Mouse (Mus musculus) liver, embryonic 11.5 days (tissue): ENCODE measurements around the gene Slc22a16. TPM values are rescaled to one million over a fixed set of nuclear protein-coding genes. Genes with fewer than 3 reads are reported as not detected.

Experiments
- ATAC-seq: fragments of 200-750 bp; cut with Nextera tagmentation; replicated peaks from 2 replicates; pipeline ENCODE4 v1.8.0; 2017; ENCODE audit warnings: moderate number of reproducible peaks, mild to moderate bottlenecking, moderate TSS enrichment, moderate library complexity; ENCODE audit not compliant: low FRiP score
- DNase-seq: peaks from one replicate; pipeline ENCODE4 v3.0.0-alpha.2; 2017; ENCODE audit warnings: low spot score
- H3K27ac ChIP-seq: fragments of 300-500 bp; sonication (generic); 2 replicates; pipeline ENCODE4 v1.5.1; 2014; ENCODE audit warnings: mild to moderate bottlenecking, low read depth, low read length, control low read depth
- H3K27me3 ChIP-seq: fragments of 300-500 bp; sonication (generic); replicated peaks from 2 replicates; pipeline ENCODE4 v1.6.1; 2014; ENCODE audit warnings: low read length, mixed read lengths; ENCODE audit not compliant: control insufficient read depth, insufficient read depth
- H3K36me3 ChIP-seq: fragments of 300-500 bp; sonication (generic); 2 replicates; pipeline ENCODE4 v1.6.1; 2014; ENCODE audit warnings: mild to moderate bottlenecking, low read length, moderate library complexity, mixed read lengths; ENCODE audit not compliant: control insufficient read depth, insufficient read depth
- H3K4me1 ChIP-seq: fragments of 300-500 bp; sonication (generic); replicated peaks from 2 replicates; pipeline ENCODE4 v1.6.1; 2014; ENCODE audit warnings: low read length, mixed read lengths; ENCODE audit not compliant: control insufficient read depth, insufficient read depth
- H3K4me2 ChIP-seq: fragments of 300-500 bp; sonication (generic); 2 replicates; pipeline ENCODE4 v1.6.1; 2014; ENCODE audit warnings: mild to moderate bottlenecking, control low read depth, moderate library complexity
- H3K4me3 ChIP-seq: fragments of 300-500 bp; sonication (generic); 2 replicates; pipeline ENCODE4 v1.5.1; 2014; ENCODE audit warnings: low read depth, low read length, control low read depth
- H3K9ac ChIP-seq: fragments of 300-500 bp; sonication (generic); 2 replicates; pipeline ENCODE4 v1.6.1; 2014; ENCODE audit warnings: low read depth, low read length, control low read depth
- H3K9me3 ChIP-seq: fragments of 300-500 bp; sonication (generic); 2 replicates; pipeline ENCODE4 v1.6.1; 2016; ENCODE audit warnings: low read length, inconsistent platforms, mixed read lengths; ENCODE audit not compliant: control insufficient read depth
- WGBS: fragments of 180-500 bp; shearing (Covaris S2); extraction: QIAGEN DNeasy Blood & Tissue Kit; methylation state at CpG from one replicate; pipeline ENCODE4 v1.1.7; 2014; 5-methylcytosine and 5-hydroxymethylcytosine counted together
- polyA plus RNA-seq: library from polyadenylated mRNA; unstranded; fragments of >200 nt; fragmentation: Nextera tagmentation; extraction: Ambion mirVana; gene quantifications from 2 replicates; pipeline ENCODE4 v1.2.1, GENCODE M21; 2014

The Slc22a16 gene
- polyA plus RNA-seq, 1 experiment from 2014 or later: not detected

- no peak overlapping the region for H3K9ac ChIP-seq
- no peak overlapping the region for H3K4me2 ChIP-seq
- DNase-seq: no peak
- no peaks in the 10 kb centered on the region for H3K4me1 ChIP-seq
- no peak overlapping the region for H3K4me3 ChIP-seq
- no peak overlapping the region for H3K27ac ChIP-seq
- no peaks in the 10 kb centered on the region for H3K36me3 ChIP-seq
- H3K27me3 ChIP-seq: no peaks in the 10 kb centered on the region
- no peak for ATAC-seq
- WGBS: 60% methylated on average over 7 of the region's 7 CpGs
- no peaks in the 10 kb centered on the region for H3K9me3 ChIP-seq
Measured at GRCm38 (mm10) chr10:40575912-40576634, 5.9 kb downstream of the Slc22a16 start.

GRCm38 (mm10) chr10:40583584-40584255 lies 13.6 kb downstream of the Slc22a16 start:
- ATAC-seq: no peak
- 71% methylated on average over 8 of the region's 8 CpGs for WGBS
- Histone ChIP-seq H3K4me2 (no peak overlapping the region), H3K36me3 (no peaks in the 10 kb centered on the region), H3K27ac (no peak overlapping the region), H3K4me1 (no peaks in the 10 kb centered on the region), H3K27me3 (no peaks in the 10 kb centered on the region), H3K9me3 (no peaks in the 10 kb centered on the region), H3K4me3 (no peak overlapping the region), H3K9ac (no peak overlapping the region)
- no peak for DNase-seq

GRCm38 (mm10) chr10:40592186-40592585 lies 22.1 kb downstream of the Slc22a16 start:
- WGBS: 73% methylated on average over 7 of the region's 7 CpGs
- ATAC-seq (no peak), DNase-seq (no peak)
- no peak overlapping the region for H3K9ac ChIP-seq
- H3K27me3 ChIP-seq: no peaks in the 10 kb centered on the region
- no peaks in the 10 kb centered on the region for H3K36me3 ChIP-seq
- no peak overlapping the region for H3K4me2 ChIP-seq
- no peak overlapping the region for H3K4me3 ChIP-seq
- no peaks in the 10 kb centered on the region for H3K9me3 ChIP-seq
- H3K27ac ChIP-seq: no peak overlapping the region
- H3K4me1 ChIP-seq: no peaks in the 10 kb centered on the region

GRCm38 (mm10) chr10:40597177-40597576 lies 27.0 kb downstream of the Slc22a16 start:
- Histone ChIP-seq H3K4me1 (no peaks in the 10 kb centered on the region), H3K9ac (no peak overlapping the region), H3K4me3 (no peak overlapping the region), H3K9me3 (no peaks in the 10 kb centered on the region), H3K27ac (no peak overlapping the region), H3K27me3 (no peaks in the 10 kb centered on the region), H3K4me2 (no peak overlapping the region), H3K36me3 (no peaks in the 10 kb centered on the region)
- DNase-seq (no peak), ATAC-seq (no peak)
- WGBS: 81% methylated on average over 3 of the region's 3 CpGs

GRCm38 (mm10) chr10:40604706-40605394 lies 34.7 kb downstream of the Slc22a16 start:
- H3K4me3 ChIP-seq: no peak overlapping the region
- H3K27me3 ChIP-seq: no peaks in the 10 kb centered on the region
- no peaks in the 10 kb centered on the region for H3K36me3 ChIP-seq
- DNase-seq (no peak), ATAC-seq (no peak)
- H3K4me2 ChIP-seq: no peak overlapping the region
- no peaks in the 10 kb centered on the region for H3K4me1 ChIP-seq
- no peak overlapping the region for H3K27ac ChIP-seq
- no peaks in the 10 kb centered on the region for H3K9me3 ChIP-seq
- H3K9ac ChIP-seq: no peak overlapping the region
- WGBS: 61% methylated on average over 6 of the region's 6 CpGs

GRCm38 (mm10) chr10:40617973-40618372 lies 47.8 kb downstream of the Slc22a16 start:
- ATAC-seq: no peak
- Histone ChIP-seq H3K4me3 (no peak overlapping the region), H3K36me3 (no peaks in the 10 kb centered on the region), H3K9me3 (no peaks in the 10 kb centered on the region), H3K4me1 (no peaks in the 10 kb centered on the region), H3K9ac (no peak overlapping the region), H3K27me3 (no peaks in the 10 kb centered on the region), H3K4me2 (no peak overlapping the region), H3K27ac (no peak overlapping the region)
- DNase-seq: no peak

- Histone ChIP-seq H3K9me3 (no peaks in the 10 kb centered on the region), H3K27me3 (no peaks in the 10 kb centered on the region), H3K4me3 (no peak overlapping the region), H3K4me1 (no peaks in the 10 kb centered on the region), H3K4me2 (no peak overlapping the region), H3K27ac (no peak overlapping the region), H3K36me3 (no peaks in the 10 kb centered on the region), H3K9ac (no peak overlapping the region)
- ATAC-seq (no peak), DNase-seq (no peak)
- WGBS: 68% methylated on average over 1 of the region's 1 CpGs
Measured at GRCm38 (mm10) chr10:40619760-40620159, 49.6 kb downstream of the Slc22a16 start.

- Histone ChIP-seq H3K4me3 (no peak overlapping the region), H3K36me3 (no peaks in the 10 kb centered on the region), H3K4me2 (no peak overlapping the region), H3K27me3 (no peaks in the 10 kb centered on the region), H3K4me1 (no peaks in the 10 kb centered on the region; the same call in 1 of the 2 replicates), H3K9me3 (no peaks in the 10 kb centered on the region), H3K27ac (no peak overlapping the region), H3K9ac (no peak overlapping the region)
- no peak for DNase-seq
- no peak for ATAC-seq
- WGBS: 68% methylated on average over 7 of the region's 7 CpGs
Measured at GRCm38 (mm10) chr10:40629140-40629539, 59.0 kb downstream of the Slc22a16 start.
